Mouse (Mus musculus): ENCODE data around the gene Arhgap17. TPM values are rescaled to one million over a fixed set of nuclear protein-coding genes. Genes with fewer than 3 reads are reported as not detected.

Gene Arhgap17
- 10 to 100 TPM; 35.6 to 51.9 TPM for total RNA-seq (2021)
- long read RNA-seq, experiment 1, partial matches to known transcripts: 4 of 11 reads
- long read RNA-seq, experiment 1, other reads (novel, unspliced or antisense): 2 of 11 reads
- long read RNA-seq, experiment 2, partial matches to known transcripts: 16 of 20 reads
- long read RNA-seq, experiment 2, other reads (novel, unspliced or antisense): 4 of 20 reads

DNA sequence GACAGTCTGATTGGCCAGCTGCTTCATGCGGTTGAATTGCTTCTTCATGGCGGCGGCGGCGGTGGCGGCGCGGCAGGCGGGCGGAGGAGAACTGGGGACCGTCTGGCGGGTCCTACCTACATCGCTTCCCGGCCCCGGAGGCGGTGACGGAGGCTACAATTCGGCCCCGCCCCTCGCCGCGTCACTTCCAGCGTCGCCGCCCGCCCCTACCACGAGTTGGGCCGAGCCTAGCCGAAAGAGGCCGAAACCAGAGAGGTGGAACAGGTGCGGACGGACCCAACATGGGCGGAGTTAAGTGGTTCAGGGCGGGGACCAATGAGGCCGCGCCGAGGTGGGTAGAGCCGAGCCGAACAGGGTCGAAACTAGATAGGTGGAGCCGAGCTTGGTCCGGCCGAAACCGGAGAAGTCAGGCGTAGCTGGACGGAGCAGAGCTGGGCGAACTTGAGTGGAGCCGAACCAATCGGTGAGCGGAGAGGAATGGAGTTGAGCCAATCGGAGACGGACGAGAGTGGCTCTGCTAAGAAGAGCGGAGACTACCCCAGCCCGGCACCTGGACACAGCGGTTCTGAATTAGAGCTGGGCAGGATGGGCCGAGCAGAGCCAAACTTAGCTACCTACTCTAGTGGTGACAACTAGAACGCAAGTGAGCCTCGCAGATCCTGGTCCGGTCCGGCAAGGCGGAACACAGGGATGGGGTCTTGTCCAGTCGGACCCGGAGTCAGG, at the start of gene Arhgap17, which contains the start of gene Lcmt1:
TSS of gene Arhgap17 (minus strand) at position 157 of the 723 bp plus-strand sequence.
TSS of gene Lcmt1 (plus strand) at position 26 of the 723 bp plus-strand sequence.
- peak; percentile 96 for DNase-seq (ENCODE audit: low spot score in 2 of 2)

GRCm38 (mm10) chr7:123417661-123418060, 47.9 kb upstream of the Arhgap17 start:
- no peak for DNase-seq (ENCODE audit: low spot score in 2 of 2)

- no peak for DNase-seq (ENCODE audit: low spot score in 2 of 2)
Measured at GRCm38 (mm10) chr7:123416803-123417202, 47.1 kb upstream of the Arhgap17 start.

DNA sequence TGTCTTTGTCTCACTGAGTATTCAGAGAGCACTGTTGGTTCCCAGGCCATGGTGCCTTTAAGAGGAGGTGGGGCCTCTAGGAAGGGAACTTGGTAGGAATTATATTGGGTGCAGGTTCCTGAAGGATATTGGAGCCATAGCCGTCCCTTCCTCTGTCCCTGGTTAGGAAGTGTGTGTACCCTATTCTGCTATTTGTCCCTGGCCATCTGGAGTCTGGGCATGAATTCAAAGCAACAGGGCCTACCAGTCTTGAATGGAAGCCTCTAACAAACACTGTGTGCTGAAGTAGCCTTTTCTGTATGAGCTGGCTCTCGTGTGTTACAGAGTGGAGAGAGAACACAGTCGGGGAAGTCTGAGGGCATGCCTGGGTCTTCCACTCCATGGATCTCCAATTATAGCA, 42.4 kb upstream of the Arhgap17 start:
- DNase-seq (ENCODE audit: low spot score in 2 of 2): no peak

DNA sequence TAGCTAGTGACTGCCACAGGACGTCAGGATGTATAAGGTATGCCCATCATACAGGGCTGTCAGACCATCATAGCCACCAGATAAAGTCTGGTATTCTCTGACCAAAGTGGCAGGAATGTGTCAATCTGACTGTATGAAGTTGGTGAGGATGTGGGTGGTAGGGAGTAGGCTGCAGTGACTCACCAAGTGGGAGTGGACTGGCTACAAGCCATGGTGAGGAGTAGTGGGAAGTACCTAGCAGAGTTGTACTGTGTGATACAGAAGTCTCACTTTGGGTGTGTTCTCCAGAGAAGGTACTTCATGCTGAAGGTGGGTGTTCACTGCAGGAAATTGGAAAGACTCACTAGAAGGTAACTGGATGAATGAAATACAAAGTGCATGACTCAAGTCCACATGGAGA, 41.4 kb upstream of the Arhgap17 start:
- no peak for DNase-seq (ENCODE audit: low spot score in 2 of 2)

DNA sequence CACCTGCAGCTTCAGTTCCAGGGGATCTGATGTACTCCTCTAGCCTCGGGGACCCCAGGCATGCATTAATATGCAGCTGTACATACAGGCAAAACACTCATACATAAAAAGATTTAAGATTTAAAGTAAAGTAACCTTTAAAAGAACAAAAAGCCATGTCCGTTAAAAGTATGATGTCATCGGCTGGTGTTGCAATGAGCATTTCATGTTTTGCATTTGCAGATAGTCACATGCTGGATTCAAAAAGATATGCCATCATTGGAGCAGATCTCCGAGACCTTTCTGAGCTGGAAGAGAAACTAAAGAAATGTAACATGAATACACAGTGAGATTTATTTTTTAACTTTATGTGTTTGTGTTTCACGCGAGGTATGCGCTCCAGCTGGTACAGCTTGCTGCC, 40.8 kb upstream of the Arhgap17 start:
- no peak for DNase-seq (ENCODE audit: low spot score in 2 of 2)

DNA sequence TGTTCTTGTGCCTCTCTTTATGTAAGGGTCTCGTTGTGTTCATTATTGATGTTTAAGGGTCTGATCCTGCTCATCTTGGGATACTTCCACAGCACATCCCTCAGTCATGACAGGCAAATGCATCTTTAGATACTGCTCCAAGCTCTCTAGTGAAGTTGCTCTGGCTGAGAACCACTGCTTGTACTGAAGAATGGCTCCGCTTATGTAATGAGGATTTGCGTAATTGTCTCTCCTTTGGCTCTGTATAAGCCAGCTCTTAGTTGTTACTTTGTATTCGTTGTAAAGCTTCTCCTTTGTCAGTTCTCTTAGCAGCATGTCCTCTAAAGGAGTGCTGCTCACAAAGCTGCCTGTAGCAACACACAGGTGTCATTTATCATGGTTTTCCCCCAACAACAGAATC, 37.3 kb upstream of the Arhgap17 start:
- no peak for DNase-seq (ENCODE audit: low spot score in 2 of 2)

GRCm38 (mm10) chr7:123405619-123406018, 35.9 kb upstream of the Arhgap17 start:
- no peak for DNase-seq (ENCODE audit: low spot score in 2 of 2)

- DNase-seq (ENCODE audit: low spot score in 2 of 2): no peak
Measured at GRCm38 (mm10) chr7:123404198-123404597, 34.5 kb upstream of the Arhgap17 start.

DNA sequence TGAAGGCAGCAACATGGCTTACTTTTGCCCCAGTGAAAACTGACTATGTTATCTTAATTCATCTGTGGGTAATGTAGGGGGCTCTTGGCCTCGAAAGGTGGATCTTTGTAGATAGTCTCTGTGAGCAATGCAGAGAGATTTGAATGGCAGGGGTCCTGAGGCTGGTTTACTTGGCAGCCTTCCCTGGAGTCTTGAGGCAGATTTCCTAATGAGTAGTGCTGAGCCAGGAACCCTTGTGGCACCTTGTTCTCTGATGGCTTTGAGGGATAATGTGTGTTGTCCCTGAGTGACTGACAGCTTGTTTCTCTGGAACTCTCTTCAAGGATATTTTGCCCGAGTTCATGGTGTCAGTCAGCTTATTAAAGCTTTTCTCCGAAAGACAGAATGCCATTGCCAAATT, 31.4 kb upstream of the Arhgap17 start:
- no peak for DNase-seq (ENCODE audit: low spot score in 2 of 2)

- no peak for DNase-seq (ENCODE audit: low spot score in 2 of 2)
Measured at GRCm38 (mm10) chr7:123399286-123399685, 29.6 kb upstream of the Arhgap17 start.

DNA sequence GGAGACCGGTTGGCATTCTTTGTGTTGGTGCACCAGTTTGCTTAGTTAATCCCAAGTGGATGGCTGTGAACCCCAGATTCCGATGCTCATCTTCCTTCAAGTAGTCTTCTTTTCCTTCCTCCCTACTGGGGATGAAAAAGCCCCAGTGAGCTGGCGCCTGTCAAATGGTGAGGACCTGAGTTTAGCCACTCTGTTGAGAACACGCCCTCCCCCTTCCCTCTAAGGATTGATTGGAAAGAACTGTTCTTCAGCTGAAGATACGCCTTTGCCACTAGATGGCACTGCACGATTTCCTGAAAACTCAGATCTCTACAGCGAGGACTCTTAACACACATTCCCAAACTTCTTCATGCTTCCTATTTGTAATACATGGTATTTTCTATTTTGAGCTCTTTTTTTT, 29.1 kb upstream of the Arhgap17 start:
- DNase-seq (ENCODE audit: low spot score in 2 of 2): peak; percentile 30 to 56

DNA sequence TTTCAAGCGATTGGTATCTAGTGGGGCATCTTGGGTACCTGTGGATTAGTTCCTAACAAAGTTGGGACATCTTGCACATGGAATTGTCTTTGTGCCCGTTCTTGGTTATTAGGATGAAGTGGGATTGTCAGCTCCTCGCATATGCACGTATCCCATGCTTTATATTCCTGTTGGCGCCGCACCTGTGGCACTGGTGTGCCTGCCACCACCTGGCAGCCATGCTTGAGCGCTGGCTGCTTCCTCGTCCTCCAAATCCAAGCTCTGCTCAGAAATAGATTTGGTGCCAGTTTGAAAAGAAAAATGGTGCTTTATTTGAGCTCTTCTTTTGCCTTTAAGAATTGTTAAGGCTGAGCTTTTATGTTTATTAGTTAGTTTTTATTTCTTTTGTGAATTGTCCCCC, 28.2 kb upstream of the Arhgap17 start:
- no peak for DNase-seq (ENCODE audit: low spot score in 2 of 2)

DNA sequence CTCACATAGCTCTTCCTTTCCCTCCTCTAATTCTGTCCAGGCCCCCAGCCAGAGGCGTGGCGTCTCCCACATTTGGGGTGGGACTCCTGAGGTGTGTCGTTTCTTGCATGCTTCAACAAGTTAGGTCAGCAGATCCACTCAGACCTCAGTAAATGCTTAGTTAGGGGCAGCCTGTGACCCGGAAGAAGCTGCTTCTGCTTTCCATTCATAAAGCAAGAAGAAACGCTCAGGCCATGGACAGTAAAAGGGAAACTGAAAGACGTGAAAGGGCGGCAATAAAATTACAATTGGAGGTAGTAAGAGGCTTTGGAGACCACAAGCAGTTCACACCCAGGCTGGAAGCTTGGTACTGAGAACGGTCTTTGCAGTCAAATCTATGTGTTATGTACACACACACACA, 27.7 kb upstream of the Arhgap17 start:
- no peak for DNase-seq (ENCODE audit: low spot score in 2 of 2)

DNA sequence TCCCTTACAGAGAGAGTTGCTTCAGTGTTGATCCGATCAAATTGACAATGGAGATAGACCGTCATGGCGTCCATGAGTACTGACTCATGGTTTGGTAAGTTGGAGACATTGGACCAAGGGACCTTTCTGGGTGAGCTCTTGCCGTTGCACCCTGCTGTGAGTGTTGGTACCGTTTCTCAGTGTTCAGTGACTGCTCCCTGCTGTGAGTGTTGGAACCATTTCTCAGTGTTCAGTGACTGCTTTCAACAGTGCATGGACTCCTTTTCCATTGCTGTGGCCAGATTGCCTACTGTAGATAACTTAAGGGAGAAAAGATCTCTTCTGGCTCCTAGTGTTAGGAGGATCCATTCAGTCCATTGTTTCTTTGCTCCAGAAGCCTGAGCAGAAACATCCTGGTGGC, 27.2 kb upstream of the Arhgap17 start:
- no peak for DNase-seq (ENCODE audit: low spot score in 2 of 2)

DNA sequence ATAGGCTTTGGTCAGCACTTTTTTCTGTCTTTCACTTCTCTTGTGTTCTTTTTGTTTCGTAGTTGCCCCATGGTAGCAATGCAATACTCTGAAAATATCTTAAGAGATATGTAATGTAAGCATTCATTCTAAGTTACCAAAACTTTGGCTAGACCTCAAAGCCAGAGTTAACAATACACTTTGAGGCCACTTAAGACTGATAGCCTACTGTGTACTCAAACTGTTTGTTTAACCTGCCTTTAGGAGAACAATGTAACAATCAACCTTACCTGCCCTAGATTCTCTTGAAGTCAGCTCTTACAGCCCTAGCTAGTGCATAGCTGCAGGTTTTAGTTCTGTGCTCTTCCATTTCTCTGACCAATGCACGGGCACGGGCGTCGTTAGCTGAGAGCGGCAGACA, 24.6 kb upstream of the Arhgap17 start:
- no peak for DNase-seq (ENCODE audit: low spot score in 2 of 2)

DNA sequence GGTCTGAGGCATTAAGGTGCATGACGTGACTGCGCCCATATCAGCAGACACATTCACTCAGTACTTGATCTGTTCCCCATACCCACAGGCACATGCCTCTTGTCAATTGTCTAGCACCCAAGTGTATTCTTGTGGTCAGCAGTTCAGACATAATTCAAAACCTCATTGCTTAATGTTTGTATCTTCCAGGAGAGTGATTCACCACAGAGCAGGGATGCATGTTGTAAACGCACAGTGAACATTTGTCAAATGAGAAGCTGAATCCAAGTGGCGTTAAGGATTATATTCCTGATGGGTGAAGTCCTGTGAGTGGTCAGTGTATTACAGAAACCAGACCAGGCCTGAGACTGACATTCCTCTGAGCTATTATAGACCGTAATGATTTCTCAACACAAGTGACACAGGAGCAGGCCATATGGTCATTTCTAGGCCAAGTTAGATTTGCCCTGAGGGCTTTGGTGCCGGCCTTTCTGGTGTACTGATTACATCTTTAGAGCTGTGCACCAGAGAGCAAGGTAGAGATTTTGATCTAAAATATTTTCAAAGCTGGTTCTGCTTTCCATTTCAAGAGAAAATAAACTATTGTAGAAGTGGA, 20.1 kb upstream of the Arhgap17 start:
- no peak for DNase-seq (ENCODE audit: low spot score in 2 of 2)

GRCm38 (mm10) chr7:123385693-123386407, 16.1 kb upstream of the Arhgap17 start:
- DNase-seq (ENCODE audit: low spot score in 2 of 2): no peak

- peak; percentile 78 to 79 for DNase-seq (ENCODE audit: low spot score in 2 of 2)
Measured at GRCm38 (mm10) chr7:123377443-123378400, 8.0 kb upstream of the Arhgap17 start.

DNA sequence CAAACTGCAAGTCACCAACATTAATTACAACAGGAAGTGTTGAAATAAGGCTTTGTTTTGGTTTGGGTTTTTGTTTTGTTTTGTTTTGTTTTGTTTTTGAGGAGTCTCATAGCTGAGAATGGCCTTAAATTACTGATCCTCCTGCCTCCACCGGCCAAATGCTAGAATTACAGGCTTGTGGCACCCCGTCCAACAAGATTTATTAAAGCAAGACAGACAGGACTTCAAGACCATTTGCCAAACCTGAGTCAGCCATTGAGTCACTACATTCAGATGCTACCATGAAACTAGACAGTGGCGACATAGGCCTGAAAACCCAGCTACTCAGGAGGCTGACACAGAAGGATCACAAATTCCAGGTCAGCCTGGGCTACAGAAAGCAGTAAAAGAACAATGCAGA, 1.8 kb upstream of the Arhgap17 start:
- no peak for DNase-seq (ENCODE audit: low spot score in 2 of 2)

GRCm38 (mm10) chr7:123370700-123371099, 985 bp upstream of the Arhgap17 start:
- DNase-seq (ENCODE audit: low spot score in 2 of 2): no peak

All from adrenal gland, adult 18-20 months (tissue).